Comparison of ENCODE assay signal across 8 mouse cellular contexts in genomic region chr15:103167042-103167615, GRCm38 (mm10). TPM values are rescaled to one million over a fixed set of nuclear protein-coding genes. Genes with fewer than 3 reads are reported as not detected.
DNase-seq lines count a peak whose midpoint lies in the region; ATAC-seq lines count a peak whose summit lies in the region.

Gene Smug1 (minus strand): TSS chr15:103167092.

- H3K4me3 ChIP-seq in lung, embryonic 15.5 days: no peak within 1 kb of the TSS
- no peak within 1 kb of the TSS for H3K4me3 ChIP-seq in forebrain, embryonic 10.5 days
- H3K4me3 ChIP-seq in hindbrain, embryonic 12.5 days: peak within 1 kb of the TSS; percentile 9; the same call in 1 of the 2 replicates
- no peak within 1 kb of the TSS for H3K4me3 ChIP-seq in midbrain, embryonic 14.5 days (replicated peaks; ENCODE audit: low read depth, low read length)

- no peak for DNase-seq in lung, postnatal 14 days
- no peak for DNase-seq in forebrain, embryonic 10.5 days (ENCODE audit: extremely low spot score, low spot score)
- no peak for DNase-seq in midbrain, embryonic 14.5 days
- DNase-seq in frontal cortex, postnatal 14 days (ENCODE audit: low spot score in 2 of 2): no peak
- DNase-seq in thymus, adult 18-20 months: no peak
- DNase-seq in embryo, embryonic 11 days: no peak

- H3K9ac ChIP-seq in lung, embryonic 15.5 days: no peak within 1 kb of the TSS
- H3K9ac ChIP-seq in hindbrain, embryonic 12.5 days: peak within 1 kb of the TSS; percentile 39; the same call in 1 of the 2 replicates
- no peak within 1 kb of the TSS for H3K9ac ChIP-seq in midbrain, embryonic 14.5 days (replicated peaks; ENCODE audit: low read length)

- peaks cover 66% of the 10 kb centered on the region for H3K27me3 ChIP-seq in lung, embryonic 15.5 days
- H3K27me3 ChIP-seq in forebrain, embryonic 10.5 days (ENCODE audit: poor library complexity, severe bottlenecking): peaks cover 81% of the 10 kb centered on the region
- peaks cover 67% of the 10 kb centered on the region for H3K27me3 ChIP-seq in hindbrain, embryonic 12.5 days
- peaks cover 58% of the 10 kb centered on the region for H3K27me3 ChIP-seq in midbrain, embryonic 14.5 days (ENCODE audit: control insufficient read depth, insufficient read depth, low read length)

- H3K9me3 ChIP-seq in lung, embryonic 15.5 days: no peaks in the 10 kb centered on the region
- no peaks in the 10 kb centered on the region for H3K9me3 ChIP-seq in forebrain, embryonic 10.5 days
- H3K9me3 ChIP-seq in hindbrain, embryonic 12.5 days (replicated peaks): no peaks in the 10 kb centered on the region
- H3K9me3 ChIP-seq in midbrain, embryonic 14.5 days (ENCODE audit: control insufficient read depth, low read length): no peaks in the 10 kb centered on the region

- no peak for ATAC-seq in lung, embryonic 15.5 days (ENCODE audit: borderline replicate concordance, extremely low read depth, low FRiP score, low TSS enrichment)
- ATAC-seq in hindbrain, embryonic 12.5 days (ENCODE audit: low FRiP score): no peak
- ATAC-seq in midbrain, embryonic 14.5 days (ENCODE audit: low FRiP score, low TSS enrichment): no peak

- 39% methylated on average over 6 of the region's 6 CpGs for WGBS in lung, embryonic 15.5 days
- 24% methylated on average over 6 of the region's 6 CpGs for WGBS in forebrain, embryonic 10.5 days
- WGBS in hindbrain, embryonic 12.5 days: 40% methylated on average over 6 of the region's 6 CpGs
- 29% methylated on average over 6 of the region's 6 CpGs for WGBS in midbrain, embryonic 14.5 days

- H3K36me3 ChIP-seq in lung, embryonic 15.5 days: no peaks in the 10 kb centered on the region
- no peaks in the 10 kb centered on the region for H3K36me3 ChIP-seq in forebrain, embryonic 10.5 days (replicated peaks)
- H3K36me3 ChIP-seq in hindbrain, embryonic 12.5 days: no peaks in the 10 kb centered on the region
- H3K36me3 ChIP-seq in midbrain, embryonic 14.5 days (ENCODE audit: control insufficient read depth, insufficient read depth, low read length): no peaks in the 10 kb centered on the region

- H3K4me1 ChIP-seq in lung, embryonic 15.5 days: peaks cover 30% of the 10 kb centered on the region
- H3K4me1 ChIP-seq in forebrain, embryonic 10.5 days: peaks cover 61% of the 10 kb centered on the region
- peaks cover 66% of the 10 kb centered on the region for H3K4me1 ChIP-seq in hindbrain, embryonic 12.5 days
- H3K4me1 ChIP-seq in midbrain, embryonic 14.5 days (ENCODE audit: control insufficient read depth, insufficient read depth, low read length): peaks cover 16% of the 10 kb centered on the region

- H3K4me2 ChIP-seq in lung, embryonic 15.5 days: no peak within 1 kb of the TSS
- peak within 1 kb of the TSS; percentile 29 for H3K4me2 ChIP-seq in hindbrain, embryonic 12.5 days (replicated peaks)
- no peak within 1 kb of the TSS for H3K4me2 ChIP-seq in midbrain, embryonic 14.5 days (ENCODE audit: low read length)

- H3K27ac ChIP-seq in lung, embryonic 15.5 days: no peak within 1 kb of the TSS
- H3K27ac ChIP-seq in forebrain, embryonic 10.5 days: no peak within 1 kb of the TSS
- H3K27ac ChIP-seq in hindbrain, embryonic 12.5 days: peak within 1 kb of the TSS; percentile 79
- H3K27ac ChIP-seq in midbrain, embryonic 14.5 days (replicated peaks; ENCODE audit: low read depth, low read length): peak within 1 kb of the TSS; percentile 50

RNA-seq across cellular contexts. Expression of gene Smug1, which starts in this region (rescaled TPM):
- 16.1 and 17.6 TPM in 2 replicates for polyA plus RNA-seq in lung, embryonic 15.5 days (2015; fragmentation: Nextera tagmentation; extraction: Ambion mirVana)
- 21.7 and 21.8 TPM in 2 replicates for polyA plus RNA-seq in forebrain, embryonic 10.5 days (2016; fragmentation: Nextera tagmentation; extraction: Ambion mirVana)
- polyA plus RNA-seq in hindbrain, embryonic 12.5 days (2016; fragmentation: Nextera tagmentation; extraction: Ambion mirVana): 31.3 and 34.4 TPM in 2 replicates
- polyA plus RNA-seq in midbrain, embryonic 14.5 days (2014; fragmentation: Nextera tagmentation; extraction: Ambion mirVana): 22.7 and 25.0 TPM in 2 replicates

Comparison
In these comparisons a context has a peak if more than half of its experiments do, and no peak if none do; other contexts are left out.
1. H3K27ac ChIP-seq: peak in hindbrain, embryonic 12.5 days (single experiment) and midbrain, embryonic 14.5 days (single experiment); none in lung, embryonic 15.5 days (single experiment) and forebrain, embryonic 10.5 days (single experiment).